Mouse (Mus musculus): ENCODE results near the gene Gm1123.

The Gm1123 gene

GRCm38 (mm10) chr9:99035575-99035974, at the start of gene Gm1123:
Gene Gm1123, minus strand, starts transcription at chr9:99035715.
- no peak for DNase-seq (ENCODE audit: low spot score)

GRCm38 (mm10) chr9:99081718-99082117, 46.2 kb upstream of the Gm1123 start:
- no peak for DNase-seq (ENCODE audit: low spot score)

- no peak for DNase-seq (ENCODE audit: low spot score)
Measured at GRCm38 (mm10) chr9:99081308-99081707, 45.8 kb upstream of the Gm1123 start.

GRCm38 (mm10) chr9:99080657-99081056, 45.1 kb upstream of the Gm1123 start:
- DNase-seq (ENCODE audit: low spot score): no peak

- no peak for DNase-seq (ENCODE audit: low spot score)
Measured at GRCm38 (mm10) chr9:99074462-99074861, 38.9 kb upstream of the Gm1123 start.

GRCm38 (mm10) chr9:99072538-99072937, 37.0 kb upstream of the Gm1123 start:
- DNase-seq (ENCODE audit: low spot score): no peak

GRCm38 (mm10) chr9:99065311-99065710, 29.8 kb upstream of the Gm1123 start:
- DNase-seq (ENCODE audit: low spot score): no peak

- DNase-seq (ENCODE audit: low spot score): no peak
Measured at GRCm38 (mm10) chr9:99064216-99064615, 28.7 kb upstream of the Gm1123 start.

- peak; percentile 49 for DNase-seq (ENCODE audit: low spot score)
Measured at GRCm38 (mm10) chr9:99062544-99062943, 27.0 kb upstream of the Gm1123 start.

GRCm38 (mm10) chr9:99057751-99058150, 22.2 kb upstream of the Gm1123 start:
- DNase-seq (ENCODE audit: low spot score): no peak

GRCm38 (mm10) chr9:99049760-99050159, 14.2 kb upstream of the Gm1123 start:
- no peak for DNase-seq (ENCODE audit: low spot score)

GRCm38 (mm10) chr9:99048724-99049250, 13.3 kb upstream of the Gm1123 start:
- DNase-seq (ENCODE audit: low spot score): no peak

- no peak for DNase-seq (ENCODE audit: low spot score)
Measured at GRCm38 (mm10) chr9:99044761-99045160, 9.2 kb upstream of the Gm1123 start.

GRCm38 (mm10) chr9:99042641-99043040, 7.1 kb upstream of the Gm1123 start:
- no peak for DNase-seq (ENCODE audit: low spot score)

GRCm38 (mm10) chr9:99041994-99042393, 6.5 kb upstream of the Gm1123 start:
- DNase-seq (ENCODE audit: low spot score): no peak

GRCm38 (mm10) chr9:99034111-99034510, 1.4 kb downstream of the Gm1123 start:
- DNase-seq (ENCODE audit: low spot score): no peak

- no peak for DNase-seq (ENCODE audit: low spot score)
Measured at GRCm38 (mm10) chr9:99032031-99032430, 3.5 kb downstream of the Gm1123 start.

- no peak for DNase-seq (ENCODE audit: low spot score)
Measured at GRCm38 (mm10) chr9:99021751-99022150, 13.8 kb downstream of the Gm1123 start.

- no peak for DNase-seq (ENCODE audit: low spot score)
Measured at GRCm38 (mm10) chr9:99021166-99021565, 14.3 kb downstream of the Gm1123 start.

- DNase-seq (ENCODE audit: low spot score): no peak
Measured at GRCm38 (mm10) chr9:99017679-99018078, 17.8 kb downstream of the Gm1123 start.

GRCm38 (mm10) chr9:99016759-99017158, 18.8 kb downstream of the Gm1123 start:
- DNase-seq (ENCODE audit: low spot score): no peak

GRCm38 (mm10) chr9:99016301-99016700, 19.2 kb downstream of the Gm1123 start:
- no peak for DNase-seq (ENCODE audit: low spot score)

GRCm38 (mm10) chr9:99009898-99010199, 25.7 kb downstream of the Gm1123 start:
- DNase-seq (ENCODE audit: low spot score): no peak

GRCm38 (mm10) chr9:99009069-99009897, 26.2 kb downstream of the Gm1123 start:
- peak; percentile 44 for DNase-seq (ENCODE audit: low spot score)
